Mouse (Mus musculus): ENCODE measurements at regions not wholly inside any gene's neighbourhood (a gene's known extent, or its start where the extent isn't known, plus 50 kb on each side); places are given as distances from the start of the nearest gene placed in this dataset.

DNA sequence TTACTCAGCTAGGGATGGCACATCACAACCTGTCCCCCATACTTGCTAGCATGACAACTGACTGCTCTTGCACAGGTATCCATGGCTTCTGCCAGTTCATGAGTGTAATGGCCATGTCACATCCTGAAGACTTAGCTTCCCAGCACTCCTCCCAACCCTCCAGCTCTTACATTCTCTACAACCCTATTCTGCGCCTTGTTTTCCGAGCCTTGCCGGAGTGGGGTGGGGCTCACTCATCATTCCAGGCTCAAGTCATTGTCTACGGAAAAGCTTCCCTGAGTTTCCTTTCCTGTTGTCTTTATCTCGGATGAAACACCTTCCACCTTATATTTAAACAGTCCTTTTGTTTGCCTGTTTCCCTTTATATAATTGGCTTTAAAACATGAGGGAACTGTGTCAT, 69.6 kb downstream of the Prdm13 start:
- no peak for DNase-seq (ENCODE audit: low read depth, low spot score)

DNA sequence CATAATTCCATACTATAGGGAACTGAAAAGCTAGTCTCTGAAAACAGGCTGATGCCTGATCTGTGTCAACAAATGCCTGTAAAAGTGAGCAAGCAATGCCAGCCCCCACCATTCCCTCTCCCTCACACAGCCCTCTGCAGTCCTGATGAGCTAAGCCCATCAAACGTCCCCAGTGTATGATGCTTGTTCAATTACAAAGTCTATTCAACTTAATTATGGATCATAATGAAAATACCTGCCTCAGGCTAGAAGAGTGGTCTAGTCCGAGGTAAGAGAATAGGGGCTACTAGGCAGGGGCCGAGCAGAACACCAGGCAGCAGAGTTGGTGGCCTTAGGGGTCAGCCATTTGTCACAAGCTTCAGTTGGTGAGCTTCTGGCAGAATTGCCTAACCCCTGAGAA, 71.3 kb downstream of the Prdm13 start:
- DNase-seq (ENCODE audit: low read depth, low spot score): no peak

DNA sequence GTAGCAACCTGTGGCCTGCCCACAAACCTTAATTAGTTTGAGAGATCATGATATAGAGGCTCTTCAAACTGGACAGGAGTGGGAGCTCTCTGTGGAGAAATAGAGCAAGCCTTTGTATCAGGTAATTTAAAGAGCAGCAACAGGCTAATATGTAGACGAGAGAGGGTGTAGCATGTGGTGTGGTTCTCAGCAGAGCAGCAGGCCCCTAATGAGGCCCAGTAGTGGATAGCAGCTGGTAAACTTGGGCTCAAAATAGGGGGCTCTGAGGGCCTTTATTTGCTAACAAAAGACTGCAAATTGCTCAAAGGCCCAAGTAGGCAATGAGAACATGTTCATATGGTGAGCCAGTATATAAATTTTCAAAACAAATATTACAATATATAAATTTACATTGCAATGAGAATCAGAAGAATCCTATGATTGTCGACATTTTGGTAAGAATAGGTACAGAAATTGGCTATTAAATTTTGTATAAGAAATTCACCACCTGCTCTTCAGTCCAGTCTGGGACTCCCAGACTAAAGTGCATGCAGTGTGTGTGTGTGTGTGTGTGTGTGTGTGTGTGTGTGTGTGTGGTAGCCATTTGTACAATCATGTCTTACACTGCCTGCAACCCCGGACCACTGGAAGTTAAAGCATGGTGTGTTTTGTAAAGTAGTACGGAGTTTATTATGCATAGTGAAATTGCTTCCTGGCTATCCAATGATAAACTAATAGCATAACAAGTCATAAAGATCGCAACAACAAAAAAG, 74.1 kb downstream of the Prdm13 start:
- DNase-seq (ENCODE audit: low read depth, low spot score): no peak

DNA sequence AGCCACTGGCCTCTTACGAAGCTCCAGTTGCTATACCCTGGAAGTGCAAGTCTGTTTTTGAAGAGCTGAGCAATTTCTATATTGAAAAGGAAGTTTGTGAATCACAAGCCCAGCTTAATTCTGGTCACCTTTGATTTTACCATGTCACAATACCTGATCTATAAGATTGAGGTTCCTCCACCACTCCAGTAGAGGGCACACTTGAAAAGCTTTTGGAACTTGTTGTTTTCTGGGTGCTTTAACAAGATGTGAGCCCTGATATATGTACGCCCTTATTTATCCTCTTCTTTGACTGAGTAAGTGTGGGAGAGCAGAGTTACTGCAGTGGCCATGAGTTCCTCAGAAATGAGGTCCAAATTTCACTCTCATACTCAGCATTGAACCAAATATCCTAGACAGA, 87.7 kb downstream of the Prdm13 start:
- DNase-seq (ENCODE audit: low read depth, low spot score): peak; percentile 1

DNA sequence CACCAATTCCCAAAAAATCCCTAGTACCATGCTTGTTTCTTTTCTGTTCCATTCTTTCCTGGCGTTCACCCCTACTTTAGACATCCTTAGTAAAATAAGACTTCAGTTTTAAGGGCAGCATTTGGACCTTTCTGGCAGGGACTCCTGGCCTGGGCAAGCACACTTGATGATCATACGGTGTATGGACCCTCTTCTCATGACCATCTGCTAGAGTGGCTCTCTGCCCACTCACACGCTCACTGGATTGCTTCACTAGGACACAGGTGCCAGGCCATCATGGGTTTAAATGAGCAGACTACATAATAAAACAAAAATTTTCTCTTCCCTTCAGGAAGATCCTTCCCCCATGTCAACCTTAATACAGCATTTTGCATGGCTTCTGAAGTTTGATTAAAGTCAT, 138.0 kb downstream of the Prdm13 start:
- DNase-seq (ENCODE audit: low read depth, low spot score): peak; percentile 57

DNA sequence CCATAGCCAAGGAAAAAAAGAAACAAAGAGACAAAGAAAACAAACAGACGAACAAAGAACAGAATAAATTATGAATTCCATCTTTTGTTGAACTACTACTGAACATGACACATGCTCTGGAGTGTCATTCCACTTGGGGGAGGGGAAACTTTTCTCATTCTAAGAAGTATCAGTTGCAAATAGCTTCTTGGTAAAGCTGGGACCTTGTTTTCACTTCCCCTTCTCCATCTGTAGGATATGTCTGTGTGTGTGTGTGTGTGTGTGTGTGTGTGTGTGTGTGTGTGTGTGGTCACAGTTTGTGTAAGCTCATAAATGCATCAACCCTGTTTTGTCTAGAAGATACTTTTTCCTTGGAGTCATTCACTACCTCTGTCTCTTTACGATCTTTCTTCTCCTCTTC, 146.2 kb downstream of the Prdm13 start:
- DNase-seq (ENCODE audit: low read depth, low spot score): no peak

DNA sequence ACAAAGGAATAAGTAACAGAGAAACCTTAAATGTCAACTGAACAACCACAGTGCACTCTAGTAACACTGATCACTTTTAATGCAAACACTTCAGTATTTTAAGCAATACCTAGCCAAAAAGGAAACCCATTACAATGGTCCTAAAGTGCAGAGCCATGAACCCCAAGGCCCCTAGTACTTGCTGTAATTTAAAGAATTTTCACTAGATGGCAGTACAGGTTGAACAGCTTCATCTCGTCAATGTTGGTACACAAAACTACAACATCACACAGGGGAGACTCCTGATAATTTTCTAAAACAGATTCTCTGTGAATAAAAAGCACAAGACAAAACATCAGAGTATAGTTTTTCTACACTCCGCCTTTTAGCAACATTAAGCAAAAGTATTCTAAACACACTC, 149.8 kb downstream of the Prdm13 start:
- DNase-seq (ENCODE audit: low read depth, low spot score): peak; percentile 11

DNA sequence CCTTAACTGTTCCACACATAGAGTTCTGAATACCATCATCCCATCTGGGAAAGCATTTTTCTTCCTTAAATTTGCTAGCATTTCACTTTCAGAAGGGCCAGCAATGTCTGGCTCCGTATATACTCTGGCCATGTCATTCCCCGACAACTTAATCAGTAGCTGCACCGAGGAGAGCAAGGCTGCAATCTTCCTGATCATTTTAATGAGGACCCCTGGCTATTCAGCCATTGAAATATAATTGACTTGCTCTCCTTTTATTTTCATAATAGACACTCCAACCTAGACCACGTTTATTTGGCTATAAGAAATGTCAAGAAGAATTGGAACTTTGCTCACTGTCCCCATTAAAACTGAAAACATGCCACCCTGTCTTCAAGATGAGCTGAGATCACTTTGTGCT, 153.6 kb downstream of the Prdm13 start:
- DNase-seq (ENCODE audit: low read depth, low spot score): no peak
